Mouse (Mus musculus) olfactory bulb, adult 2 months (tissue): ENCODE measurements around the gene Gm49325. TPM values are rescaled to one million over a fixed set of nuclear protein-coding genes. Genes with fewer than 3 reads are reported as not detected.

ENCODE experiments used
- H3K27ac ChIP-seq: fragments of 200-500 bp; 2 replicates; pipeline ENCODE4 v1.5.1; 2012; ENCODE audit warnings: low read depth, low read length; ENCODE audit not compliant: insufficient read depth
- H3K4me1 ChIP-seq: fragments of 200-500 bp; 2 replicates; pipeline ENCODE4 v1.6.1; 2012; ENCODE audit warnings: low read length; ENCODE audit not compliant: control insufficient read depth, insufficient read depth
- H3K4me3 ChIP-seq: fragments of 200-500 bp; 2 replicates; pipeline ENCODE4 v1.5.1; 2012; ENCODE audit warnings: mild to moderate bottlenecking, low read depth, low read length, moderate library complexity; ENCODE audit not compliant: insufficient read depth
- CTCF ChIP-seq: fragments of 200-500 bp; IDR thresholded peaks from 2 replicates; pipeline ENCODE4 v1.5.1; 2012; ENCODE audit warnings: low read depth, mild to moderate bottlenecking, low read length, moderate library complexity; ENCODE audit not compliant: insufficient read depth
- POLR2A ChIP-seq: fragments of 200-500 bp; IDR thresholded peaks from 2 replicates; pipeline ENCODE4 v1.6.1; 2012; ENCODE audit warnings: mild to moderate bottlenecking, low read depth, low read length, moderate library complexity; ENCODE audit not compliant: insufficient read depth
- WGBS: fragments of 180-500 bp; shearing (Covaris S2); methylation state at CpG from one replicate; pipeline ENCODE4 v1.1.7; 2018; 5-methylcytosine and 5-hydroxymethylcytosine counted together
- polyA plus RNA-seq: library from polyadenylated mRNA; stranded (reverse); fragments of >200 nt; gene quantifications from 2 replicates; pipeline ENCODE4 v1.2.4, GENCODE M21; 2012; ENCODE audit warnings: low replicate concordance; ENCODE audit not compliant: missing spikeins, insufficient read depth, insufficient read length

Gm49325 gene
- polyA plus RNA-seq, 1 experiment: not detected

DNA sequence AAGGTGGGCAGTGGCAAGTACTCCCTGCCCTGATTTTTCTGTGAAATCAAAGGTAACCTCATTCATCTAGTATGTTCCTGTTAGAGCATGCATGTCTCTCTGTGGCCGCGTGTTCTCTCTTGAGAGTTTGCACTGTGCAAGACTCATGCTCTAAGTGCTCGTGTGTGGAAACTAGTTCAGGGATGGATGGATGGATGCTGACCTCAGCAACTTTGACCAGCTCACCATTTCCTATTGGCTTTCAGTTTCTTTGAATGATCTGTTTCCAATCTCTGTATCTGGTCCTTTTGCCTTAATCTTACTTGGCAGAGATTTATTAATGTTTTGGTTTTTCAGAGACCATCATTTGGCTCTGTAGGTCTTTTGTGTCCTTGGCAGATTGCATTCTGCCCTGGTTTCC is 23.2 kb downstream of the Gm49325 start:
- Histone ChIP-seq H3K4me1 (peaks cover 12% of the 10 kb centered on the region), H3K4me3 (no peak overlapping the region), H3K27ac (no peak overlapping the region)
- TF ChIP-seq CTCF: no peak
- no peak for TF ChIP-seq POLR2A
- WGBS: 91% methylated on average over 3 of the region's 3 CpGs

DNA sequence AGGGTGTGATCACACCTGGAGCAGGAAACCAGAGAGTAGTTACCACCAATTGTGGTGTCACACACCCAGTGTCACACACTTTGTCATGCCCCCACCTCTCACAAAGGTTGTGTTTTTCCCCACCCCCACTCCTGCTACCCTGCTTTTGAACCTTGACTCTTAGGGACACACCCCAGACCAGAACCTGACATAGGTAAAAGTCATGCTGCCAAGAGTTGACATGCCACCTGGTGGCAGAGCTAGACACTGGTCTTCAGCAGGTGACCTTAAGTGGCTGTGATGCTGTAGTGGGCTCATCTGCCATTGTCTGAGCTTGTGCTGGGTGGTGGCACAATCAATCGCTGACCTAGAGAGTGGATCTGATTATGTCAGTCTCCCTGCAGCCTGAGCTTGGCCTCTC is 24.0 kb downstream of the Gm49325 start:
- 89% methylated on average over 1 of the region's 1 CpGs for WGBS
- Histone ChIP-seq H3K4me1 (peaks cover 8% of the 10 kb centered on the region), H3K4me3 (no peak overlapping the region), H3K27ac (no peak overlapping the region)
- TF ChIP-seq CTCF (no peak), POLR2A (no peak)

DNA sequence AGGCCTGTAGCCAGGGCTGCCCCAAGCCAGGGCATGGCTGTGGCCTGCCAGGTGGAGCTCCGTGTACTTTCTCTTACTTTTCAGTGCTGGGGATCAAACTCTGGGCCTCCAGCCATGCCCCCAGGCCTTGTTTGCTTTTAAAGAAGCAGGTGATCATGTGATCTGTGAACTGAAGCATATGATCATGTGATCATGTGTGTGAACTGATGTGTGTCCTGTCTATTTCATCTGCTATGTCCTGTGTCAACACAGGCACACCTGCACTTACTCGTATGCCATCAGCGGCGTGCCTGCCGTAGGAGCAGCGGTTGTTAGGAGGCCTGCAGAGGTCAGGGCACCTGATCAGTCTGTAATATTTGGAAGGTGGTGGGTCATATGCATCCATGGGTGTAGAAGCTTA is 28.0 kb downstream of the Gm49325 start:
- no peak overlapping the region for H3K27ac ChIP-seq
- peaks cover 8% of the 10 kb centered on the region; the same call in 1 of the 2 replicates for H3K4me1 ChIP-seq
- no peak overlapping the region for H3K4me3 ChIP-seq
- 82% methylated on average over 6 of the region's 6 CpGs for WGBS
- TF ChIP-seq CTCF: no peak
- TF ChIP-seq POLR2A: no peak

DNA sequence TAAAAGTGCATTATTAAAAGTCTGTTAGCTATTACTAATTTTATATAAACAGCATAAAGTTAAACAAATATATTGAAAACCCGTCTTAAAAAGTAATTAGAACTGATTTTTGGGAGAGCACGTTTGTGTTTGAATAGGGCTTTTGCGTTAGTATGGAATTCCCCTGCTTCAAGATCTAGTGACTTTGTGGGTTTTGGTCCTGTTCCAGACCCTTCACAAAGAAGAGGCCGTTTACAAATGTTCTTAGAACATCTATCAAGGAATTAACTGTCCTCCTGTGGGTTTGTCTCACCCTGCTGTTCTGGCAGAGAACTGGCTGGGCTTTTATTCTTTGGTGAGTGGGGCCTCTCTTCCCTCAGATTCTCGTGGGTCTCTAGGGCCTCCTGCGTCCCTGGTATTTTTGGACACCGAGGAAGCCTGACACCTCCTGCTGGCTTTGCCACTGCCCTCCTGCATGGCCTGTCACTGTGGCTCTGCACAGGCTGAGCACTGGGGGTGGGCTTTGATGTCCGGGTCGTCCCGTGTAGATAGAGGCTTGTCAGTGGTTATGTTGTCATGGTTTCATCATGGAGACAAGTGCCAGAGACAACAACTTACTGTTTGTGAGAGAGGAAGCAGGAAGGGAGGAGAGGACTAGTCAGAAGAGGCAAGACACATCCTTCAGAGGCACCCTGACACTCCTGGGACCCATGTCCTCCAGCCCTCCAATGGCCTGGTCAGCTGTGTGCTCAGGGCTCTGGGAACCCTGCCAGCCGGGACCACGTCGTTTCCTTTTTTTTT is 28.6 kb downstream of the Gm49325 start:
- TF ChIP-seq CTCF (no peak), POLR2A (no peak)
- H3K4me3 ChIP-seq: no peak overlapping the region
- 41% methylated on average over 13 of the region's 13 CpGs for WGBS
- H3K4me1 ChIP-seq: peaks cover 9% of the 10 kb centered on the region; the same call in 1 of the 2 replicates
- H3K27ac ChIP-seq: no peak overlapping the region

DNA sequence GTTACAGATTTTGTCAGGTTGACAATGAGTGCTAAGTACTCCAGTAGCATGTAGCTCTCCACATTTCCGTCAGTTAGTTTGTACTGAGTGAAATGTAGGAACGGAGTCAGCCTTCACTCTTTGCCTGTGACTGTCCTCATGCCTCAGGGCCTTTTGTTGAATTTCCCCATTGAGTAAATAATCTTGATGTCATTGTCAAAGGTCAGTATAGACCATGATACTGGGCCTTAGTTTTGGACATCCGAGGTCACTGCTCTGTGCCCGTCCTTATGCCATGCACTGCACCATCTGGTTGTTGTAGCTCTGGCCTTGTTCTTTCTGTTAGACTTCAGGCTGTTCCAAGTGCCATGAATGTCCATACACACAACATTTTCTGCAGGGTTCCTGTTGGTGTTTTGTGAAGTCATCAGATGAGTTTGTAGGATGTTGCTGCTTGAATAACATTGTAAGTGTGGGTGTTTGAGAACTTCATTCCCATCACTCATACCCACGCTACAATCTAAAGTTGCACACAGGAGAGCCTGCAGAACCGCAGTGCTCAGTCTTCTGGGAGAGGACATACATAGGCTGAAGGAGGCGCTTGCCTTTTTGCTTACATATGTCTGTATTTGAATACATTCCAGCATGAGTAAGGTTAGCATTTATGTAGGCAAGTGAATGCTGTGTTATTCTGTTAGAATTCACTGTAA is 30.4 kb downstream of the Gm49325 start:
- 90% methylated on average over 7 of the region's 7 CpGs for WGBS
- no peak for TF ChIP-seq CTCF
- TF ChIP-seq POLR2A: no peak
- peaks cover 9% of the 10 kb centered on the region; the same call in 1 of the 2 replicates for H3K4me1 ChIP-seq
- no peak overlapping the region for H3K4me3 ChIP-seq
- no peak overlapping the region for H3K27ac ChIP-seq

DNA sequence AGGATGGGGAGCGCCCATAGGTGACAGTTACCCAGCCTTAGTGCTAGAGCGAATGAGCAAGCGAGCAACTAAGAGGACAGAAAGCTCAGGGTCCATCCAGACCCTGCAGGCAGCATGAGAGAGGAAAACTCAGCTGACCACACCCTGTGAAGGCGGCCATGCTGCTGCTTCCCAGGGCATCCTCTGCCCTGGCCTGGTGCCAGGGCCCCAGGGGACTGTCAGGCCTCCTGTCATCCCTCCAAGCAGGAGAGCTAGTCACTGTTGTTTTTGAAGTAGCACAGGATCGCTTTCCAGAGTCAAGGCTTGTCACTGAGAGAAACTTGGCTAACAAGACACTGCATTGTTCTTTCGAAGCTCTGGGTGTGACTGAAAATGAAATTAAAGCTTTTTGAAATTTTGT is 33.0 kb downstream of the Gm49325 start:
- no peak for TF ChIP-seq POLR2A
- TF ChIP-seq CTCF: no peak
- Histone ChIP-seq H3K4me1 (peaks cover 9% of the 10 kb centered on the region; the same call in 1 of the 2 replicates), H3K27ac (no peak overlapping the region), H3K4me3 (no peak overlapping the region)
- WGBS: 75% methylated on average over 6 of the region's 6 CpGs

DNA sequence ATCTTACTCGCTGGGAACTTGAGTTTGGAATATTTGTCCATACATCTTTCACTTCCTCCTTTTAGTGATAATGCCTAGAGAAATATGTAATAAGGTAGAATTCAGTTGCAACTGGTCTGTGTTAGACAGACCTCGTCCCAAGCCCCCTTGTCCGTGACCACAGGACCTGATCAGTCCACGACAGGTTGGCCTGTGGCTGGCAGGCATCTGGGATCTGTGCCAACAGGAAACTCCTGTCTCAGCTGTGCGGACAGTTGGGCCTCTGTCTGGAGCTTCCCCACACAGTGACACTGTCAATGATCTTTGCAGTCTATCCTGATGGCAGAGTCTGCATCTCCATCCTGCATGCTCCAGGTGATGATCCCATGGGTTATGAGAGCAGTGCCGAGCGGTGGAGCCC is 37.2 kb downstream of the Gm49325 start:
- no peak for TF ChIP-seq CTCF
- no peak for TF ChIP-seq POLR2A
- no peak overlapping the region for H3K27ac ChIP-seq
- WGBS: 76% methylated on average over 7 of the region's 7 CpGs
- no peak overlapping the region for H3K4me3 ChIP-seq
- H3K4me1 ChIP-seq: peaks cover 4% of the 10 kb centered on the region; the same call in 1 of the 2 replicates

DNA sequence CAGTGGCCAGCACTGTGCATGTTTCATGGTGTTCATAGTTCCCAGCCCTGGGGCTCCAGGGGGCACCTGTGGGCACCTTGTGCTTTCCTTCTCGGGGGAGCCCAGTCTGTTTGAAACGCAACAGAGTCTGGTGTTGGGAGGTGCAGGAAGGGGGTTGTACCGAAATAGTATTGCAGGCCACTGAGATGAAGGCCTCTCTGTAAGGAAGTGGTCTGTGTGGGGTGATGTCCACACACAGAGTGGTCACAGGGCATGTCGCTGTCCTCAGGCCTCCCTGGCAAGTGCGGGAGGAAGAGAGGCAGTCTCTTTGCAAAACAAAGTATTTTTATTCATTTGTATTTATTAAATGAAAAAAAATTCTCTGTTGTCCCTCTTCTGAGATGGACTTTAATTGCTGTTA is 39.6 kb downstream of the Gm49325 start:
- 90% methylated on average over 5 of the region's 5 CpGs for WGBS
- H3K27ac ChIP-seq: no peak overlapping the region
- no peak overlapping the region for H3K4me3 ChIP-seq
- TF ChIP-seq CTCF: no peak; the same call in 1 of the 2 replicates
- no peak for TF ChIP-seq POLR2A
- peaks cover 13% of the 10 kb centered on the region for H3K4me1 ChIP-seq

DNA sequence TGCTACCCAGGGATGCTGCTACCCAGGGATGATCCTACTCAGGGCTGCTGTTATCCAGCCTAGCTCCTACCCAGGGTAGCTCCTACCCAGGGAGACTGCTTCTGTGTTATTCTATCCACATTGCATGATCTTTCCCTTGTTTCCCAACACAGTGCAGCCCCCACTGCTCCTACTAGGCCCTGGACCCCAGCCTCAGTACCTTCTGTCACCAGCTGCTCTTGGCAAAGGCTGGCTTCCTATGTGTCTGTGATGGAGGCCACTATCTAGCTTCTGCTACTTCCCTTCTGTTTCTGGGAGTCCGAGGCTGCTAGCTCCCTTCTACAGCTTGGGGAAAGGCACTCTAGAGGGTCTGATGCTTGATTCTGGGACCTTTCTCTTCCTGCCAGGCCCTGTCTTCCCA is 41.5 kb downstream of the Gm49325 start:
- H3K27ac ChIP-seq: no peak overlapping the region
- WGBS: 86% methylated on average over 1 of the region's 1 CpGs
- TF ChIP-seq CTCF (no peak), POLR2A (no peak)
- peaks cover 13% of the 10 kb centered on the region for H3K4me1 ChIP-seq
- H3K4me3 ChIP-seq: no peak overlapping the region
